Mouse (Mus musculus) left cerebral cortex, postnatal 4 days (tissue): ENCODE measurements around the gene Spdl1. TPM values are rescaled to one million over a fixed set of nuclear protein-coding genes. Genes with fewer than 3 reads are reported as not detected.

Experiments used
- DNase-seq: peaks from one replicate; pipeline ENCODE4 v3.0.0-alpha.2; 2022
- intact Hi-C: fragments of 180-260 bp; cut with DNase I; formaldehyde crosslinking; loops from one replicate; pipeline ENCODE4 v1.15.1; 2025
- total RNA-seq, 2 experiments: library from RNA; stranded (reverse); gene quantifications; 2 replicates each; pipeline ENCODE4 v1.2.3; 2021

Gene Spdl1
- total RNA-seq, 2 experiments from 2014 or later: 1.0 to 2.4 TPM

- no peak for DNase-seq
- intact Hi-C loops: no loop called here
Measured at GRCm38 (mm10) chr11:34763739-34764361, 69.6 kb downstream of the Spdl1 start.

- no peak for DNase-seq
- intact Hi-C loops: no loop called here
Measured at GRCm38 (mm10) chr11:34762570-34763127, 70.8 kb downstream of the Spdl1 start.

DNA sequence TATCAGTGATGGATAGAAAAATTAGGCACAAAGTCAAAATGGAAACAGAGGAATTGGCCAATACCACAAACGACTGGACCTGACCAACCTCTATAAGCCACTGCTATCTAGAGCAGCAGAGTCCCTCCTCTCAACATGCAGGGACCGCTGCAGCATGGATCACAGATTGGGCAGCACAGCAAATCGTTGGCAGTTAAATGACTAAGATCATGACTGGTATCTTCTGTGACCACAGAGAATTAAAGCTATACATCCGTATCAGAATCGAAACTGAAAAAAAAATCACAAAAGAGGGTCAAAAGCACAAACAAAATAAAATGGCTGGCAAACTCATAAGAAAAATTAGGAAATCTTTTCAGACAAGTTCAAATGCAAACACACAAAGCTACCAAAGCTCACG lies 71.3 kb downstream of the Spdl1 start:
- intact Hi-C loops: no loop called here
- no peak for DNase-seq

DNA sequence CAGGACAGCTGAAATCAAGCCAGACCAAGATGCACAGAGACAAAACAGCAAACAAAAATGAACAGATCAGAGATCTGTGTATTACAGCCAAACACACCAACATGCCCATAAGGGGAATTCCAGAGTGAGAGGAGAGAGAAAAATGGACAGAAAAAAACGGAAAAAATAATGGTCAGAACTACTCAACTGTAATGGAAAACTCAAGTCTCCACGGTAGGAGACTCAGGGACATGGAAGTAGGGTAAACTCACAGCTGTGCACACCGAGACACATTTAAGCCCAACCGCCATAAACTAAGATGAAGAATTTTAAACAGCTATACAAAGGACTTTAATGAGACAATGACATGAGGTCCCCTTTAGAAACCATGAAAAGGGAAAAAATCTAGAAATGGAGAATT lies 73.9 kb downstream of the Spdl1 start:
- intact Hi-C loops: no loop called here
- DNase-seq: no peak

Other genes with a start within 250 kb of the Spdl1 start
- gene Dock2, start 49.7 kb downstream of the Spdl1 start, total RNA-seq: 1 to 10 TPM; 1.6 to 1.7 TPM